Mouse (Mus musculus) spleen, postnatal 0 days (tissue): ENCODE measurements around the gene Gstm3. TPM values are rescaled to one million over a fixed set of nuclear protein-coding genes. Genes with fewer than 3 reads are reported as not detected.

Experiments
- polyA plus RNA-seq: library from polyadenylated mRNA; unstranded; fragments of >200 nt; fragmentation: Nextera tagmentation; extraction: Ambion mirVana; gene quantifications from 2 replicates; pipeline ENCODE4 v1.2.1, GENCODE M21; 2015

The Gstm3 gene
- not detected in 2 replicates for polyA plus RNA-seq

GRCm38 (mm10) chr3:107968724-107969395 lies at the start of gene Gstm3:
Gene Gstm3, minus strand, starts transcription at chr3:107969283.

GRCm38 (mm10) chr3:108017473-108018189 lies 48.5 kb upstream of the Gstm3 start, which contains the start of gene Gstm1:
Gene Gstm1, minus strand, starts transcription at chr3:108017973.

GRCm38 (mm10) chr3:107986041-107986562 lies 17.0 kb upstream of the Gstm3 start, which contains the start of gene Gstm2:
Gene Gstm2, minus strand, starts transcription at chr3:107986453.

GRCm38 (mm10) chr3:107943239-107943990 lies 25.7 kb downstream of the Gstm3 start, which contains the start of gene Gstm6:
Gene Gstm6, minus strand, starts transcription at chr3:107943749.

GRCm38 (mm10) chr3:107931670-107932069 lies 37.4 kb downstream of the Gstm3 start, which contains the start of gene Gstm7:
Gene Gstm7, minus strand, starts transcription at chr3:107931817.

Other genes starting within 250 kb of the Gstm3 start
- 28.8 and 36.6 TPM in 2 replicates for gene Csf1, start 208.8 kb downstream of the Gstm3 start, polyA plus RNA-seq
- gene Eps8l3, start 92.1 kb downstream of the Gstm3 start, polyA plus RNA-seq = 0.18 TPM in 1 of 2 replicates, not detected in the other
- 286 and 363 TPM in 2 replicates for gene Gstm5, start 73.5 kb downstream of the Gstm3 start, polyA plus RNA-seq
- gene Gstm7, start 37.5 kb downstream of the Gstm3 start, polyA plus RNA-seq = 1.1 and 2.0 TPM in 2 replicates
- 0.25 TPM in 2 replicates for gene Gstm6, start 25.5 kb downstream of the Gstm3 start, polyA plus RNA-seq
- gene Gstm2, start 17.2 kb upstream of the Gstm3 start, polyA plus RNA-seq = 18.8 and 23.1 TPM in 2 replicates
- gene Gstm1, start 48.7 kb upstream of the Gstm3 start, polyA plus RNA-seq = 46.6 and 66.5 TPM in 2 replicates
- 5.9 and 6.9 TPM in 2 replicates for gene Gstm4, start 75.6 kb upstream of the Gstm3 start, polyA plus RNA-seq
- gene Ampd2, start 117.4 kb upstream of the Gstm3 start, polyA plus RNA-seq = 40.6 and 41.5 TPM in 2 replicates
- 3.2 and 3.3 TPM in 2 replicates for gene Gnat2, start 123.5 kb upstream of the Gstm3 start, polyA plus RNA-seq
- 61.5 and 71.2 TPM in 2 replicates for gene Gnai3, start 176.9 kb upstream of the Gstm3 start, polyA plus RNA-seq
- gene Gpr61, start 185.6 kb upstream of the Gstm3 start, polyA plus RNA-seq = 0.04 and 0.05 TPM in 2 replicates
- gene Amigo1, start 217.1 kb upstream of the Gstm3 start, polyA plus RNA-seq = 0.83 and 0.98 TPM in 2 replicates
- 2.8 and 3.6 TPM in 2 replicates for gene Cyb561d1, start 231.9 kb upstream of the Gstm3 start, polyA plus RNA-seq
- gene Atxn7l2, start 241.7 kb upstream of the Gstm3 start, polyA plus RNA-seq = 3.7 and 3.9 TPM in 2 replicates